Mouse (Mus musculus) liver, postnatal 0 days (tissue): Measurements from ENCODE around the gene Pitpnm2.

ENCODE experiments used
- CTCF ChIP-seq: sonication (generic); IDR thresholded peaks from 2 replicates; pipeline ENCODE4 v1.5.1; 2016; ENCODE audit warnings: antibody characterized with exemption, low read depth
- EP300 ChIP-seq: IDR thresholded peaks from 2 replicates; pipeline ENCODE4 v1.6.1; 2016; ENCODE audit warnings: antibody characterized with exemption, low read depth, mild to moderate bottlenecking

- no peak for TF ChIP-seq EP300
- TF ChIP-seq CTCF, result no peak
Measured at GRCm38 (mm10) chr5:124227193-124227592, 22.4 kb downstream of the Pitpnm2 start.
